Mouse (Mus musculus) lung, embryonic 15.5 days (tissue): Measurements from ENCODE around the gene Piga. TPM values are rescaled to one million over a fixed set of nuclear protein-coding genes. Genes with fewer than 3 reads are reported as not detected.

Experiments
- ATAC-seq: fragments of 200-750 bp; cut with Nextera tagmentation; 2 replicates; pipeline ENCODE4 v1.8.0; 2017; ENCODE audit warnings: moderate number of reproducible peaks, borderline replicate concordance; ENCODE audit not compliant: low FRiP score, low TSS enrichment; ENCODE audit errors: extremely low read depth
- H3K27ac ChIP-seq: fragments of 300-500 bp; sonication (generic); 2 replicates; pipeline ENCODE4 v1.5.1; 2015; ENCODE audit warnings: moderate library complexity, mild to moderate bottlenecking, inconsistent platforms
- H3K27me3 ChIP-seq: fragments of 300-500 bp; sonication (generic); 2 replicates; pipeline ENCODE4 v1.6.1; 2015; ENCODE audit warnings: inconsistent platforms
- H3K36me3 ChIP-seq: fragments of 300-500 bp; sonication (generic); 2 replicates; pipeline ENCODE4 v1.6.1; 2015; ENCODE audit warnings: inconsistent platforms
- H3K4me1 ChIP-seq: fragments of 300-500 bp; sonication (generic); 2 replicates; pipeline ENCODE4 v1.6.1; 2015; ENCODE audit warnings: inconsistent platforms
- H3K4me2 ChIP-seq: fragments of 300-500 bp; sonication (generic); 2 replicates; pipeline ENCODE4 v1.6.1; 2015; ENCODE audit warnings: inconsistent platforms, mild to moderate bottlenecking, moderate library complexity
- H3K4me3 ChIP-seq: fragments of 300-500 bp; sonication (generic); 2 replicates; pipeline ENCODE4 v1.5.1; 2015; ENCODE audit warnings: mild to moderate bottlenecking, inconsistent platforms
- H3K9ac ChIP-seq: fragments of 300-500 bp; sonication (generic); 2 replicates; pipeline ENCODE4 v1.6.1; 2015; ENCODE audit warnings: inconsistent platforms
- H3K9me3 ChIP-seq: fragments of 300-500 bp; sonication (generic); 2 replicates; pipeline ENCODE4 v1.6.1; 2016; ENCODE audit warnings: inconsistent platforms
- WGBS: fragments of 180-500 bp; shearing (Covaris S2); methylation state at CpG from one replicate; pipeline ENCODE4 v1.1.7; 2015; 5-methylcytosine and 5-hydroxymethylcytosine counted together
- polyA plus RNA-seq: library from polyadenylated mRNA; unstranded; fragments of >200 nt; fragmentation: Nextera tagmentation; extraction: Ambion mirVana; gene quantifications from 2 replicates; pipeline ENCODE4 v1.2.1, GENCODE M21; 2015

Gene Piga
- polyA plus RNA-seq, 1 experiment from 2014 or later: 19.8 TPM

DNA sequence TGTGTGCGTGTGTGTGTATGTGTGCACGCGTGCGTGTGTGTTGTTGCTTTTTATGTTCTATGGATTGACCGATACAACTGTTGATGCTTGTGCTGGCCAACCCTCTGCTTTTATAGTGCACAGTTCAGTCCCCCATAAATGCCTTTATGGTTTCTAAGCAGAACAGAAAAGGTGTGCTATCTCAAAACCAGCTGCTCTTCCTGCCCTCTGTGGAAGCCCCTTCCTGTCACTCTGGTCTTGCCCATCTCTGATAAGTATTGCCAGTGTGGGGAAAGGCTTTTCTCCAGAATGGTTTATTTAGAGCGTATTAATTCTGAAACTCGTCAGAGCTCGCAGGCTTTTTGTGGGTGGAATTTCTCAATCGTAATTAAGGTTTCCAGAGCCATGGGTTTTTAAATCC is 13.1 kb downstream of the Piga start:
- Histone ChIP-seq H3K9ac (no peak overlapping the region), H3K27me3 (no peaks in the 10 kb centered on the region), H3K36me3 (peaks cover 16% of the 10 kb centered on the region), H3K9me3 (no peaks in the 10 kb centered on the region), H3K27ac (no peak overlapping the region), H3K4me2 (no peak overlapping the region), H3K4me3 (no peak overlapping the region), H3K4me1 (no peaks in the 10 kb centered on the region)
- no peak for ATAC-seq
- WGBS: 96% methylated on average over 9 of the region's 9 CpGs

DNA sequence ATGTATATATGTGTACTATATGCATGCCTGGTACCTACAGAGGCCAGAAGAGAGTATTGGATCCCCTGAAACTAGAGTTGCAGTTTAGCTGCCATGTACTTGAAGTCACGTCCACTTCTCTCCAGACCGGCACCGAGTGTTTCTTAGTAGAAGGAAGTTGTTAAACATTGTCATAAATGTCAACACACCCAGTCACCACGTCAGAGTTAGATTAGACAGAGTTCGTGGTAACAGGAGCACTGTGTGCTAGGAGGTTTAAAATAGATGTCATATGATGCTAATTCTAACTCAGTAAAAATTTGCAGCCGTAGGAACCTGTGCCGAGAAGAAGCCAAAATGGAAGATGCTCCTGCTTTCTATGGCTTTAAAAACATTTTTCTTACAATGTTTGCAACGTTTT is 17.1 kb downstream of the Piga start, which contains the start of gene Asb11:
TSS of gene Asb11 (plus strand) at position 286 of the 400 bp plus-strand sequence.
- H3K4me1 ChIP-seq: 0 out of 2 replicates have a peak, but pooled peaks cover 3% of the 10 kb centered on the region
- H3K36me3 ChIP-seq: peaks cover 9% of the 10 kb centered on the region
- H3K4me2 ChIP-seq: no peak within 1 kb of the TSS
- no peaks in the 10 kb centered on the region for H3K9me3 ChIP-seq
- 45% methylated on average over 8 of the region's 8 CpGs for whole genome bisulfite sequencing
- no peak within 1 kb of the TSS for H3K9ac ChIP-seq
- H3K4me3 ChIP-seq: no peak within 1 kb of the TSS
- H3K27me3 ChIP-seq: no peaks in the 10 kb centered on the region
- H3K27ac ChIP-seq: no peak within 1 kb of the TSS
- no peak for ATAC-seq

DNA sequence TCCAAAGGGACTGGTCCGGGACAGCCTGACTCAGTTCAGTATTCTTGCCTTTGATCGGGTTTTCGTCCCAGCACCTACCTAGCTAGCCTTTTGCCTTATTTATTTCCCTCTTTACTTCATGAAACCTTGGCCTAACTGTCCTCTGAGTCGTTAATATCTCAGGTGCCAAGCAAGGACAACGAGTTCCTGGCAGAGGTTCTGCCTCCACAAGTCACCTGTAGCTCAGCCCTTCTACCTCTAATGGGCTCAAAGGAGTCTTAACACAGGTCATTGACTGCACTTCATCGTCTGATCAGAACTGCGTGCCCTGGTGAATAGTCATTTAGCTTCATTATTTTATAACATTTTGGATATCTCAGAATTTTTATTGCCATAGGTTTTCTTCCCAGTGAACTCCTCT is 19.9 kb downstream of the Piga start:
- Histone ChIP-seq H3K27me3 (no peaks in the 10 kb centered on the region), H3K4me3 (no peak overlapping the region), H3K9ac (no peak overlapping the region), H3K9me3 (no peaks in the 10 kb centered on the region), H3K4me1 (0 out of 2 replicates have a peak, but pooled peaks cover 3% of the 10 kb centered on the region), H3K27ac (no peak overlapping the region), H3K36me3 (no peaks in the 10 kb centered on the region), H3K4me2 (no peak overlapping the region)
- no peak for ATAC-seq
- WGBS: 71% methylated on average over 7 of the region's 7 CpGs

DNA sequence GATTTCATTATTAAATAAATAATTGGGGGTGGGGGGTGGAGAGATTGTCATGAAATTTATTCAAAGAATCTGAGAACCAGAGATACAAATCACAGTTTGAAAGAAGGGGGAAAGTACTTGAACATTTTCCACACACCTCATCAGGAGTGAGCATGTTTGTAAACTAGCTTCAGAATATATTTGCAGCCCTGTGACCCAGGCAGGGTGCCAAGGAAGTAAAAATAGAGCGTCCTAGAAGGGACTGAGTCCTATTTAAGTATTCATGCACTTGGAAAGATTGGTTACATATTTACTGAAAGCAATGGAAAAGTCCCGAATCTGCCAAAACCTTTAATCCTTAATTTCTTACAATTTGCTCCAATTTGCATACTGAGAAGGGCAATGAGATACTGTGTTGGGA is 20.6 kb downstream of the Piga start:
- H3K9ac ChIP-seq: no peak overlapping the region
- no peak overlapping the region for H3K4me2 ChIP-seq
- H3K27me3 ChIP-seq: no peaks in the 10 kb centered on the region
- H3K4me3 ChIP-seq: no peak overlapping the region
- H3K9me3 ChIP-seq: no peaks in the 10 kb centered on the region
- 0 out of 2 replicates have a peak, but pooled peaks cover 3% of the 10 kb centered on the region for H3K4me1 ChIP-seq
- ATAC-seq: peak; percentile 92
- H3K36me3 ChIP-seq: no peaks in the 10 kb centered on the region
- peak overlapping the region; percentile 84 for H3K27ac ChIP-seq
- 47% methylated on average over 2 of the region's 2 CpGs for WGBS

DNA sequence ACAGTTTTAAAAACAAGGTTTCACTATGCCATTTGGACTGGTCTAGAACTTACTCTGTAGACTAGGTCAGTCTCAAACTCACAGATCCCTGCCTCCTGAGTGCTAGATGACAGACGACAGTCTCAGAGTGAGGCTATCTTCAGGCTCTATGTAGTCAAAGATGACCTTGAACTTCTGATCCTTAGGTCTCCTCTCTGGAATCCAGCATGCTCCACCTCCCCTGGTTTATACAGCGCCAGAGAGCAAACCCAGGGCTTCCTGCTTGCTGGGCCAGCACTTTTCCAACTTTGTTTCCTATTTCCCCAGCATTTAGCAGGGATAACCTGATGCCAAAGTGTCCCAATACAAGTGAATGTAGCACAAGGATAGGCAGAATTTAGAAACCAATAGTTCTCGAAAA is 21.1 kb downstream of the Piga start:
- Histone ChIP-seq H3K27ac (peak overlapping the region; percentile 84), H3K9me3 (no peaks in the 10 kb centered on the region), H3K4me3 (no peak overlapping the region), H3K27me3 (no peaks in the 10 kb centered on the region), H3K4me1 (0 out of 2 replicates have a peak, but pooled peaks cover 3% of the 10 kb centered on the region), H3K4me2 (no peak overlapping the region), H3K36me3 (no peaks in the 10 kb centered on the region), H3K9ac (no peak overlapping the region)
- 63% methylated on average over 3 of the region's 3 CpGs for WGBS
- ATAC-seq: peak; percentile 30; the same call in 1 of the 2 replicates

DNA sequence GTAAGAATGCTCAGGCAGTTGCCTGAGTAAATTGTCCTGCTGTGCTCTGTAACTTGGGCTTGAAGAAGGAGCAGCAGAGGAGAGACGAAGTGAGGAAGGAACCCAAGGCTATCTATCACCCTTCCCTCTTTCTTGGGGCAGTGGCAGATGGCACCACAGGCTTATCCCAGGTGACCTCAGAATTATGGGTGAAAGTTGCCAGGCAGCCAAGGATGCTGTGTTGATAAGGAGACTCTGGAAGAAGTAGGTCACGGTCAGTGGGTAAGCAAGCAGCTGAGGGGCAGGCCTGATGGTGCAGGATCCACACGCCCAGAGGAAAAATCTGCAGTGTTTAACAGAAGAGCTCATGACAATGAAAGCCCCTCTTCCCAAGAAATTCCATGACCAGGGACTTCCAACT is 21.7 kb downstream of the Piga start:
- Histone ChIP-seq H3K36me3 (no peaks in the 10 kb centered on the region), H3K4me2 (no peak overlapping the region), H3K27me3 (no peaks in the 10 kb centered on the region), H3K27ac (peak overlapping the region; percentile 84), H3K4me3 (no peak overlapping the region), H3K9ac (no peak overlapping the region), H3K9me3 (no peaks in the 10 kb centered on the region), H3K4me1 (0 out of 2 replicates have a peak, but pooled peaks cover 3% of the 10 kb centered on the region)
- no peak for ATAC-seq
- 77% methylated on average over 3 of the region's 3 CpGs for WGBS

DNA sequence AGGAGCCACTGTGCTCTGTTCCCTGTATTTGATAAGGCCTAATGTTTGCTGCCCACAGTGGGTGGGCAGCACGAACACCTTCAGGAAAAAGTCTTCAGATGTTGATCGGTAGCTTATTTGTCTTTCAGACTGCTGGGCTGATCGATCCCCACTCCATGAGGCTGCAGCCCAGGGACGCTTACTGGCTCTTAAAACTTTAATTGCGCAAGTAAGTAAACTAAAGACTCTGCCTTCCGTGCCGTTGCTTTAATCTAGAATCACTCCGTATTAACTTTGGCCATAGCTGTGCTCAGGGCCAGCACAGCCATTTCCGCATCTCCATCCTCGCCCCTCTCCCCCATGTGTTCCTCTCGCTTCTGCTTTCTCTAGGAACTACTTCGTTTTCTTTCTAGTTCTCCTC is 26.0 kb downstream of the Piga start:
- Histone ChIP-seq H3K4me2 (no peak overlapping the region), H3K4me1 (0 out of 2 replicates have a peak, but pooled peaks cover 3% of the 10 kb centered on the region), H3K4me3 (no peak overlapping the region), H3K27me3 (no peaks in the 10 kb centered on the region), H3K36me3 (no peaks in the 10 kb centered on the region), H3K9ac (no peak overlapping the region), H3K9me3 (no peaks in the 10 kb centered on the region), H3K27ac (no peak overlapping the region)
- WGBS: 48% methylated on average over 12 of the region's 12 CpGs
- ATAC-seq: no peak

DNA sequence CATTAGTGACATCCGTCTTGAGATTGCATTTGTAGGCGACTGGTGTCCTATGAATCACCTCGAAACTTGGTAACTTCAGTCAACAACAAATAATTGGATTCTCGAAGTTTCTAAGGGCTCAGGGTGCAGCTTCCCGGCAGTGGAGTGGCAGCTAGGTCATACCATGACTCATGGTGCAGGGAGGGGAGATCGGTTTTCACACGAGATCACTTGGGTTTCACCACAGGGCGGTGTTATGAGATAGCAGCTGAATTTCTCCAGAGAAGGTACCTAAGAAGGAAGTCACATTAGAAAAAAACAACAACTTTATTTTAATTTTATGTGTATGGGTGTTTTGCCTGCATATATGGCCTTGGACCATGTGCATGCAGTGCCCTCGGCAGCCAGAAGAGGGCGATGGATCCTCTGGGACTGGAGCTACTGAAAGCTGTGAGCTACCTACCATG is 26.5 kb downstream of the Piga start:
- no peaks in the 10 kb centered on the region for H3K36me3 ChIP-seq
- no peak overlapping the region for H3K4me3 ChIP-seq
- no peaks in the 10 kb centered on the region for H3K9me3 ChIP-seq
- no peak overlapping the region for H3K9ac ChIP-seq
- H3K27ac ChIP-seq: no peak overlapping the region
- H3K4me2 ChIP-seq: no peak overlapping the region
- H3K27me3 ChIP-seq: no peaks in the 10 kb centered on the region
- no peak for ATAC-seq
- WGBS: 66% methylated on average over 10 of the region's 10 CpGs
- H3K4me1 ChIP-seq: no peaks in the 10 kb centered on the region

DNA sequence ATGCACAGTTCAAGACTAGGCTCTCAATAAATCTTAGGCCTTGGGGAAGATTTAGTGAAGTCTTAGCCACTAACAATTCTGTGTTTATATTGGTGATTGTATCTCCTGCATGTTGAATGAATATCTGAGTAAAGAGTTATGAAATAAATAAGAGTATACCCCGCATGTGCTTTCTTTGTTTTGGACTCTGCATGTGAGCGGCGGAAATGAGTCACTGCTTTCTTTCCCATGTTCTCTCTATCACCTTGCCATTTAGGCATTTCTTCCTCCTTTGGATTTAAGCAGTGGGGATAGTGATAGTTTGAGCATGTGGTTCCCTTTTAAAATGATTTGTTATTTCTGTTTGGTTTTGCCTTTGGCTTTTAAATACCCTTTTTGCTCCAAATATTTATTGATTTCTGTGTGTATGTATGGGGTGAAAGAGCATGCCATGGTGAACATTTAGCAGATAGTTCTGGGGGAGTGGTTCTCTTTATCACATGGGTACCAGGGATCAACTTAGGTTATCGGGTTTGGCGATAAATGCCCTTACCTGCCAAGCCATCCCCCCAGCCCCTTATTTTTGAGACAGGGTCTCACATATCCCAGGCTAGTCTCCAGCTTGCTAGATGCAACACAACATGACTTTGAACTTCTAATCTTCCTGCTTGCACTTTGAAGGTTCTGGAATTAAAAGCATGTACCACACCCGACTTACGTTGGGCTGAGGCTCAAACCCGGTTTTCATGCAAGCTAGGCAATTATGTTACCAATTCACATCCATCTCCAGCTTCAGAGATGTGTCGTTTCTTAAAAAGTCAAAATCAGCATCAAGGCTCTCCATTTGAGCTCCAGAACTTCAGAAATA is 27.5 kb downstream of the Piga start:
- Histone ChIP-seq H3K4me3 (no peak overlapping the region), H3K27ac (no peak overlapping the region), H3K27me3 (no peaks in the 10 kb centered on the region), H3K36me3 (no peaks in the 10 kb centered on the region), H3K4me1 (no peaks in the 10 kb centered on the region), H3K9ac (no peak overlapping the region), H3K4me2 (no peak overlapping the region), H3K9me3 (no peaks in the 10 kb centered on the region)
- no peak for ATAC-seq
- 83% methylated on average over 9 of the region's 9 CpGs for WGBS

DNA sequence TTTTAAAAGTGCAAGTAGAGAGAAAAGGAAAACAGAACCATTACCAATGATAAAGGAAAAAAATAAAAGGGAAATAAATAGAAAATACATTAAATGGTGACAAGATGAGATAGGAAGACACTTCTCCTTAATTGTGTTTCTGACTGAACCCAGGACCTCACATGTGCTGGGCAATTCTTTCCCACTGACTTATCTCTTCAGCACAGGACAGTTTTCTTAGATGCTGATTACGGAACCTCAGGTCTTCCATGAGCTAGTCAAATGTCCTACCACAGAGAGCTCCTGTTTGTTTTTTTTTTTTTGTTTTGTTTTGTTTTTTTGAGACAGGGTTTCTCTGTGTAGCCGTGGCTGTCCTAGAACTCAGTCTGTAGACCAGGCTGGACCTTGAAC is 28.1 kb downstream of the Piga start:
- H3K4me1 ChIP-seq: no peaks in the 10 kb centered on the region
- no peaks in the 10 kb centered on the region for H3K36me3 ChIP-seq
- no peak overlapping the region for H3K9ac ChIP-seq
- H3K4me3 ChIP-seq: no peak overlapping the region
- no peak for ATAC-seq
- no peak overlapping the region for H3K27ac ChIP-seq
- H3K4me2 ChIP-seq: no peak overlapping the region
- WGBS: 79% methylated on average over 2 of the region's 2 CpGs
- H3K27me3 ChIP-seq: no peaks in the 10 kb centered on the region
- no peaks in the 10 kb centered on the region for H3K9me3 ChIP-seq

DNA sequence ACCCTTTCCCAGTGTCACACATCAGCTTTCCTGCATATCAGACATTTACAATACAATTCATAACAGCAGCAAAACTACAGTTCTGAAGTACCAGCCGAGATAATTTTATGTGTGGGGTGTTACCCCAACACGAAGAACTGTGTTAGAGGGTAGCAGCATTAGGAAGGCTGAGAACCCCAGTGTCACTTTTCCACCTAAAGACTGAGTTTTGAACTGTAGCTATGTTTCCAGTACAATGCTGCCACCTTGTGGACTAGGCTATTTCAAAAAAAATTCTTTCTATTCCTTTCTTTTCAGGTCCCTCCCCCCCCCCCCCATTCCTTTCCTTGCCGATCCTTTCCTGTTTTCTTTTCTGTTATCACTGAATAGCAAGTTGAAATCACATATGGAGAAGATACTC is 29.6 kb downstream of the Piga start:
- WGBS: 28% methylated on average over 3 of the region's 3 CpGs
- Histone ChIP-seq H3K4me1 (no peaks in the 10 kb centered on the region), H3K4me3 (no peak overlapping the region), H3K27me3 (no peaks in the 10 kb centered on the region), H3K27ac (no peak overlapping the region), H3K36me3 (no peaks in the 10 kb centered on the region), H3K9ac (no peak overlapping the region), H3K9me3 (no peaks in the 10 kb centered on the region), H3K4me2 (no peak overlapping the region)
- ATAC-seq: no peak

DNA sequence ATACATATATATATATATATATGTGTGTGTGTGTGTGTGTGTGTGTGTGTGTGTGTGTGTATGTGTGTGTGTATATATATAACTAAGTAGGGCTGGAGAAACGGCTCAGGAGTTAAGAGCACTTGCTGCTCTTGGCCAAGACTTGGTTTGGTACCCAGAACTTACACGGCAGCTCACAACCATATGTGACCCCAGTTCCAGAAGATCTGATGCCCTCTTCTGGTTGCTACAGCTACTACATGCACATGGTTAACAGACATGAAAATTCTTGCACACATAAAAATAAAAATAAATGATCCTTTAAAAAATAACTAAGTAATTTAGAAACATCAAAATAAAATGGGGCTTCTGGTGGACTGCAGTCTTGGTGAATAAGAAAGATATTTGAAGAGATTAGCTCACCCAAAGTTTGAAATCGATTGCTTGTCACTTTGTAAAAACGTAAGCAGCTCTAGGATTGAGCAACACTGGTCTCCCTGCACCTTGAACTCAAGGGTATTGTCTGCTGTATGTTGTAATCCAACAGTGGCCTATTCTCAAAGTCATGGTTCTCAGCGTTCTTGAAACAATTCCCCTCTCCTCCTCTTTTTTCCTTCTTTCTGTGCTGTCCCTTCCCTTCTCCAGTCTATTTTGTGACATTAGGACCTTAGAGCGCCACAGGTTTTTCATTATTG is 39.8 kb downstream of the Piga start:
- Histone ChIP-seq H3K9ac (no peak overlapping the region), H3K27ac (no peak overlapping the region), H3K9me3 (no peaks in the 10 kb centered on the region), H3K27me3 (no peaks in the 10 kb centered on the region), H3K36me3 (no peaks in the 10 kb centered on the region), H3K4me2 (no peak overlapping the region), H3K4me1 (no peaks in the 10 kb centered on the region), H3K4me3 (no peak overlapping the region)
- 63% methylated on average over 6 of the region's 6 CpGs for WGBS
- ATAC-seq: no peak
